Mouse (Mus musculus) gastrocnemius, postnatal 36 days (tissue): ENCODE data around the gene Inpp5a. TPM values are rescaled to one million over a fixed set of nuclear protein-coding genes. Genes with fewer than 3 reads are reported as not detected.
A peak's percentile ranks its signal among the peaks of the same experiment; 100 is the strongest.

ENCODE experiments used
- DNase-seq, 2 experiments: peaks; one replicate each; pipeline ENCODE4 v3.0.0; 2022
- intact Hi-C: fragments of 180-260 bp; cut with DNase I; formaldehyde crosslinking; loops from one replicate; pipeline ENCODE4 v1.15.1; 2025
- total RNA-seq, 2 experiments: library from RNA; stranded (reverse); gene quantifications; 2 replicates each; pipeline ENCODE4 v1.2.3; 2021

Inpp5a gene
- total RNA-seq, 2 experiments from 2014 or later, result 61.3 to 72.5 TPM

DNA sequence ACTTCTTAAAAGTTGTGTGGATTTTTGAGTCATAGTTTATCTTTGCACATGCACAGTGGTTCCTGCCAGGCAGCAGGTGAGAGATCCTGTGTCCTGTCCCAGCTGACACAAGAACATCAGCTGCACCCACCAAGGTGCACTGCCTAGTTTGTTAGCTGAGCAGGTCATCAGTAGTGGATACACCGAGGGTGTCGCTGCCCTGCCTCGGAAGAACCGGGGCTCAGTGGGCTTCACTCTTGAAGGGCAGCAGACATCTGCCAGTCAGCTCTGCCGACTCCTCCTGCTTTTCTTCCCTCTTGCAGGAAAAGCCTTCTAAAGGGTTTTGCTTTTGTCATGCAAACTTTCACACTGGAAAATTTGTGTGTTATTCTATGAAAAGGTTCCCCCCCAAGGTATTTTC is 48.6 kb downstream of the Inpp5a start:
- intact Hi-C loops, result loop anchor here (5.0 kb wide), 2 partner anchors 40 kb away; no protein-coding TSS in a partner anchor

DNA sequence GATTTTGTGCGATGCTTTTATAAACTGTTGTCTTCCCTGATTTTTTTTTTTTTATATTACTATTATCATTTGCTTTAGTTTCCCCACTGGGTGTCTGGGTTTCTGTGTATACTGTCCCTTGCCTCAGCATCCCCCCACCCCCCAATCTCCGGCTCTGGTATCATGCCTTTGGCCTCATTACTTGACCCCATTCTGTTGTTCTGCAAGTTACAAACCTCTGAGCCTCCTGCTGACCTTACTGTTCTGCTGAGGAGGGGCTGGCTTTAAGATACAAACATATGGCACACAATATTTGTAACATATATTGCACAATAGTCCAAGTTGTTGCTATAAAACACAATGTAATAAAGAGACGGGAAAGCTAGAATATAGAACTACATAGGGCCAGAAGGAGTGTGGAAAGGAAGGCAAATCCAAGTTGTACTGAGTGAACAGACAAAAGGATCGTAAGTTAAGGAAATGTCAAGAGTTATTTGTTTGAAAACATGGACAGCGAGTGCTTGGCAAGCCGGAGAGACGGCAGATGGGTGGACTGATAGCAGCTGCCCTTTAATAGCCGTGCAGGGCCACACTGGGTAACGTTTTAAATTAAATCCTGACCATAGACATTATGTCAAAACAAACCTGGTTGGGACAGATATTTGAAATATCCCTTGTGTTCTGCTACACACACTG is 49.2 kb downstream of the Inpp5a start:
- intact Hi-C loops, result loop anchor here (5.0 kb wide), 2 partner anchors 39 to 41 kb away; no protein-coding TSS in a partner anchor
- DNase-seq, result no peak

More for the DNA sequence above, 48.6 kb downstream of the Inpp5a start:
- DNase-seq, result no peak

DNA sequence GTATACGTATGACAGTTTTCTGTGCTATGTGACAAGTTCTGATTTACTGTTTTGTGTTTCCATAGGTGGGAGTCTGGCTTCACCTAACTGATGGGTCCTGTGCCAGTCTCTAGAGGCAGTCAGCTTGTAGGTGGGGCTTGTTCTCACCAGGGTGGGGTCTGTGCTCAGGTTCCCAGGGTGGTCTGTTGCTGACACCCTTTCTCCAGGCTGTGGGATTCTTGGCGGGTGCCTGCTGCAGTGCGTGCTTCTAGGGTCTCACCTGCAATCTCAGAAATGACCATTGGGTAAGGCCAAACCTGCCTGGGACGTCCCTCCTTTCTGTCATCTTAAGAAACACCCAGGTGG is 49.7 kb downstream of the Inpp5a start:
- intact Hi-C loops, result loop anchor here (5.0 kb wide), 2 partner anchors 39 to 41 kb away; no protein-coding TSS in a partner anchor

DNA sequence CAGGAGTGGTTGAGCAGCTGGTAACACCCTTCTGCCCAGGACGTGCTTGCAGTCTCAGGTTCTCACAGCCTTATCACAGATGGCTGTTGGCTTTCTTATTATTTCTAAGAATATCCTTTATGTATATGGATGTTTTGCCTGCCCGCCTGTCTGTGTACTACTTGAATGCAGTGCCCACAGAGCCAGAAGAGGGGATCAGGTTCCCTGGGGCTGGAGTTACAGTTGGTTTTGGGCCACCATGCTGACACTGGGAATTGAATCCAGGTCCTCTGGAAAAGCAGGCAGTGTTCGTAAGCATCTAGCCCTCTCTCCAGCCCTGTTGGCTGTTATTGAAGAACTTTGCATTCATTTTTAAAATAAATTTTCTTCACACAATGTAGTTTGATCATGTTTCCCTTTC is 50.1 kb downstream of the Inpp5a start:
- intact Hi-C loops, result loop anchor here (5.0 kb wide), 2 partner anchors 38 to 42 kb away; no protein-coding TSS in a partner anchor
- DNase-seq, result no peak

More for the DNA sequence above, 49.7 kb downstream of the Inpp5a start:
- DNase-seq, result no peak

DNA sequence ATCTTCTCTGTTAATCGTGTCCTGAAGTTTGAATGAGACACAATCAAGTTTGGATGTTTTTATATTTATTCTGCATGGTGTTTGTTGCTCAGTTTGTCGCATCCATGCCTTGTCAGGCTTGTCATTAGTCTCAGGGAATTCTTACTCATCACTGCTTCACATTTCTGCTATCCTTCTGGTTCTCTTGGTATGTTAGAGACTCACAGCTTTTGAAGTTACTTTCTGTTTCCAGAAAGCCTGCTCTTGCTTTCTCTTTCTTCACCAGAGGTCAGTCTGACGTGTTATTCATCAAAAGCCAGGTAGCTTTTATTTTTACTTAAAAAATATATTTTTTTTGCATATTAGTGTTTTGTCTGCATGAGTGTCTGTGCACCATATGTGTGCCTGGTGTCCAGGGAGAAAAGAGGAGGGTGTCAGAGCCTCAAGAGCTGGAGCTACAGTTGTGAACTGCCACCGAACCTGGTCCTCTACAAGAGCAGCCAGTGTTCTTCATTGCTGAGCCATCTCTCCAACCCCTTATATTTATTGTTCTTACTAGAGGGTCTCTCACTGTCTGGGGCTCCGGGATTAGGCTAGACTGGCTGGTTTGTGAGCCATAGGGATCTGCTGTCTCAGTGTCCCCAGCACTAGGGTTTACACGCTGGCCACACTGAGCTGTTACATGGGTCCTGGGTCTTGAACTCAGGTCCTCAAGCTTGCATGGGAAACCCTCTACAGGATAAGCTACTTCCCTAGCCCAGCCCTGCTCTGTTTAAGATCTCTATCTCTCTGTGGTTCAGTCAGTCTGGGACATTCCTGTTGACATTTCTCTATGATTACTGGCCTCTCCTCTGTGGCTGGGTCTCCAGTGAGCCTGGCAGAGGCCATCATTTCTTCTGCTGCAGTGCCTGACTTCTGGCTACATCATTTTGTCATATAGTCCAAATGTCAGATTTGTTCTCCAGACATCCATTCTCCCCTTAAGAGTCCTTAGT is 51.3 kb downstream of the Inpp5a start:
- intact Hi-C loops, result loop anchor here (5.0 kb wide), 2 partner anchors 37 to 43 kb away; no protein-coding TSS in a partner anchor
- DNase-seq, result no peak

DNA sequence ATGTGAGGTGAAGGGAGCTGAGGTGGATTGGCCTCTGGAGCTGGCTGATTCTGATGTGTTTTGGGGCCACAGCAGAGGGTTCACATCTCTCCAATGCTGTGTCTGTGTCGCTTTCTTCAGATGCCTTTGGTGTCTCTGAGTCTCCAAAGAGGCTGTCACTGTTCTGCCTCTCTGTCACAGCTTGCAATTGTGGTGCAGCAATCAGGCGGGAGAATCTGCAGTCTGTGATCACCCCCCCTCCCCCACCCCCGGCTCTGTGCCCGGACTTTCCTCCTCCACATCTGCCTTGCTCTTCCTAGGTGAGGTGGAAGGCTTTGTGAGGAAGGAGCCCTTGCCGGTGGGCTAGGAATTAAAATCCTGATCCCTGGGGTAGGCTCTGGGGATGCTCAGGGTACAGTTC is 52.1 kb downstream of the Inpp5a start:
- intact Hi-C loops, result no loop called here
- DNase-seq, result no peak

DNA sequence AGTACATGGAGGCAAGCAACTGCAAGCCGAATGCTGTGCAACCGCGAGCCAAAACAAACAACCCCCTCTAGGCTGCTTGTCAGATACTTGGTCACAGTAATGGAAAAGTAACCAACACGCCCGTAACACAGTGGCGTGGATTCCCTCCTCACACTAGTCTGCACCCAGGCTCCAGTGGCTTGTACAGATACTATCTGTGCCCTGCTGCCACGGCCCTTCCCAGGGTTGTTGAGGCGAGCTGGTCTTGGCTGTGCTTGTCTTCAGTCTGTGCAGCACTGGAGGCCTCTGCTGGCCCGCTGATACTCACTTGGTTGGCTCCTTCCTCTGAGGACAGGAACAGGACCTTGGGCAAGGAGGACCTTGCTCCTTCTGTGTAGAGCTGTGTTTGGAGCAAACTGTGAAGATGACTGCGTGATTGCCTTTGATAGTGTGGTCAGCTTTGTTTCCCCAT is 52.9 kb downstream of the Inpp5a start:
- intact Hi-C loops, result no loop called here
- no peak for DNase-seq

DNA sequence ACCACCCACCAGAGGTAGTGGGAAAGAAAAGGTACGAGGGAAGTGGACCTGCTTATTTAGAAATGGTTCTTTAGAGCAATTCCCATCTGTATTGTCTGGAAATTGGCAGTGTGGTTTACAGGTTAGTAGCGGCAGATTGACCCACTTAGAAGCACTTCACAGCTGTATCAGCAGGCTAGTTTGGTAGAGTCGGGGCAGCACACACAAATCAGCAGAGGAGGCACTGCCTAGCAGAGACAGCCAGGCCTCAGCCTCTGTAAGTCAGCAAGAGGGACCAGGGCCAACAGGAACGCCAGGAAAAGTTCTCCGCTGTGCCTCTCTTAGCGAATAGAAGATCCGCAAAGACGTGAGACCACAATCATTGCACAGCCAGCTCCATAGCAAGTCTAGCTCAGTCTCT is 56.7 kb downstream of the Inpp5a start:
- DNase-seq, result no peak
- intact Hi-C loops, result no loop called here

DNA sequence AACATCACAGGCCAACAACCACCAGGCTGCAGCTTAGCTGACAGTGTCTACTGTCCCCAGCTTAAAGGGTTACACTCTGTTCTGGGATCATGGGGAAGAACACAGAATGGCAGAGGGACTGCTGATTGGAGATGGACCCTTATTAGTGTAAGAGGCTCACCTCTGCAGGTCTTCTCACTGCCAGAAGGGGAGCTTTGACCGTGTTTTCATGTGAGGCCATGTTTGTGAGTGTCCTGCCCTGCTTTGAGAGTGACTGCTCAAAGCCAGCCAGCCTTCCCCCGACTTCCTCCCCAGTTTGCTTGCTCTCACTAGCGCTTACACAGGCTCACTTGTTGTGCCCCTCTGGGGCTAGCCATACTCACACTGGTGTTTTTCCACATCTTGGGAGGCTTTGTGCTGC is 58.5 kb downstream of the Inpp5a start:
- DNase-seq, result no peak
- intact Hi-C loops, result no loop called here

DNA sequence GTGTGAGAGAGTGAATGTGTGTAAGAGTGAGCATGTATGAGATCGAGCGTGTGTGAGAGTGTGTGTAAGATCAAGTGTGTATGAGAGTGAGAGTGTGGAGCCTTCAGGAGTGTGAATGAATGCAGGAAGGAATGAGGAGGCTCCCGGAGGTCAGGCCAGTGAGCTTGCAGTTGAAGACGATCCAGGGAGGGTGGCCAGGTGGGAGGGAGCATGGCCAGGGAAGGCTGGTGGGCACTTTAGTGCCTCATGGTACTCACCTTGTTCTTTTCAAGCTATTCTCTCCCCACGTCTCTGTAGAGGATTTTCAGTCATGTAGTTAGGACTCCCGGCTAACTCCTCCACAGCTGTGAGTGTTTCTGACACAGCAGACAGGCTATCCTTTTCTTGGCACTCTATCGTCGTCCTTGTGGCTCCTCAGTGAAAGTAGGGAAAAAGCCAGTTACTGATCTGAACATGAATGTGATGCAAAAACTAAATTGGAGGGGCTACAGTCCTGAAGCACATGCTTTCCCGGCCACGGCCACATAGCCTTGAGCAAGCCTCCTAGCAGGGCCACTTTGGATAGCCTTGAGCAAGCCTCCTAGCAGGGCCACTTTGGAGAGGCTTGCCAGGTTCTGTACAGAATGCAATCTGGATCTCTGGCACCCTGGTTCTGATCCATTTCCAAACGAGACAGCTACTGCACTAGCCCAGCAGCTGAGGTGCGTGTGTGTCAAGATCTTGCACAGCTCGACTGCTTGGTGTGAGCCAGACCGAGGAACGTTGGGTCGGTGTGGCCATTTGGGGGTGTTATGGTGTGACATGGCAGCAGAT is 61.5 kb downstream of the Inpp5a start:
- intact Hi-C loops, result no loop called here
- peak in 1 of 2 experiments; percentile 21 for DNase-seq

DNA sequence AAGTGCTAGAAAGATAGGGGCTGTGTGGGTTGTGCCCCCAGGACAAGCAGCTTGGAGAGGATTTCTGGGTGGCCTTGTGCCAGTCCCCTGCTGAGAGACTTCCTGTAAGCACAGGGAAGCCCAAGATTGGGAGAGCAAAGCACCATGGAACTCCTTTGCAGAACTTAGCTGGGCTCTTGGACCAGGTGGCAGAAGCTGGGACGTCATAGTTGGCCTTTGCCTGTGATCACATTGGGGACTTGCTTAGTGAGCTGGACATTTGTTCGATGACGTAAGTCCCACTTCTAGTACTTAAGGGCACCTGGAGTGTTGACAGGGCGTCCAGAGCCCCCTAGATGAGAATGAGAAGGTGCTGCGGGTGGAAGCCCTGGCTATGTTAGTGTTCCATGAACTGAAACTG is 62.8 kb downstream of the Inpp5a start:
- intact Hi-C loops, result no loop called here
- no peak for DNase-seq

DNA sequence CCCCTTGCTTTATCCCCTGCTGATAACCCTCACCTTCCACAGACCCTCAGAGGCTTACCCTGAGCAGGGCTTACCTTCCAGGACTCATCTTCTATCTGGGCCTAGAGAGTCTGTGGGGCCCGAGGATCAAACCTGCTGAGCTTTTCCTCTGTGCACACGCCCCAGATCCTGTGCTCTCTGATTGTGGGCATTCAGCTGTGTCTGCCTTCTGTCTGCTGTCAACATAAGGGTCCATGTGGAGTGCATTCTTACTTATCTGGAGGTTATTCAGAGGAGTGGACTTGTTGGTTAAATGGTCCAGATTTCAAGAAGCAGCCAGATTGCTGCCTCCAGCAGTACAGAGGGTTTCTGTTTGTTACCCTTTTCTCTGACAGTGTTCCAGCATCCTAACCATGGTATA is 63.3 kb downstream of the Inpp5a start:
- intact Hi-C loops, result no loop called here
- DNase-seq, result peak in 1 of 2 experiments; percentile 8

DNA sequence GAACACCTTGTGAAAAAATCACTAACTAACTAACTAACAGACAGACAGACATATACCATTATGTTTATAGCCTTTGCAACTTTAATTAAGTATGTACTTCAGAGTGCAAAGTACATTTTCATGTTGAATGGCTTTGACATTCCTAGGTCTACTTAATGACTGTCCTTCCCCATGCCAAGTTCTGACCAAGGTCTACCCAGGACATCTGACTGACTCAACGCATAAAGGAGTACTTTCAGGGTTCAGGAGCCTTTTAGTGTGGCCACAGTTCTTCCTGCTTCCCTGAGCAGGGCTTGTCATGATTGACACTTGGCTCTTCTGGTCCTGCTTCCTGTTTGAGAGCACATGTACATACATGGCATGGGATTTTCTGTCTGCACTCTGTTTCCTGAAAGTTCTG is 64.3 kb downstream of the Inpp5a start:
- intact Hi-C loops, result no loop called here
- peak in 1 of 2 experiments; percentile 0 for DNase-seq

DNA sequence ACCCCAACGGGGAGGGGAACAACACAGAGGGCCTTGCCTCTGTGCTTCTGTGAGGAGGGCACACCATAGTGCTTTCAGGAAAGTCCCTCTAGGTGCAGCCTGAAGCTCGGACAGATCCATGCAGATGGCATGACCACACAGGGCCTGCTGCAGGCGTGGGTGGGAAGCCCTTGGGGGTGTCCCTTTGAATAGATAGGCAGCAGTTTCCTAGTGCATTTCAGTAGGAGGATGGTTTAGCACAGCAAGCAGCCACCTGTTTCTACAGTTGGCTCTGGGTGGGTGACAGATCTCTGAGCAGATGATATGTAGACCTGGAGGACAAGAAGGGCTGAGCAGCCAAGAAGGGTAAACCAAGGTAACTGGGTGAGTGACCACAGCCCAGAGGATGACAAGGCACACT is 65.4 kb downstream of the Inpp5a start:
- no peak for DNase-seq

DNA sequence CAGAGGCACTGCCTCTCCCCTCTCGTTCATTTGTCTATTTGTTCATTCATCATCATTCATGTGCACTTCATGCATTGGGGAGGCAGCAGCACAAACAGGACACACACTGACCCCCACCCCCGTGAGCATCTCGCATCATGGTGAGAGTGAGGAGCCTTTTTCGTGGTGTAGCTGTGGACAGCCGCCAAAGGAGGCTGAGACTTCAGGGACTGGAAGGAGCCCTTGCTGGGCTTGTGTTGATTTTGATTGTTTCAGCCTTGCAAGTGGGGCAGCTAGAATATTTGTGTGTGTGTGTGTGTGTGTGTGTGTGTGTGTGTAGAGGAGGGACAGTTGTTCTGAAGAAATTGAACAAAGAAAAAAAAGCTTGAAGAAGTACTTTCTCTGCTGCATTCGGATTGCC is 67.8 kb downstream of the Inpp5a start:
- no peak for DNase-seq
- intact Hi-C loops, result no loop called here

More for the DNA sequence above, 65.4 kb downstream of the Inpp5a start:
- intact Hi-C loops, result no loop called here

DNA sequence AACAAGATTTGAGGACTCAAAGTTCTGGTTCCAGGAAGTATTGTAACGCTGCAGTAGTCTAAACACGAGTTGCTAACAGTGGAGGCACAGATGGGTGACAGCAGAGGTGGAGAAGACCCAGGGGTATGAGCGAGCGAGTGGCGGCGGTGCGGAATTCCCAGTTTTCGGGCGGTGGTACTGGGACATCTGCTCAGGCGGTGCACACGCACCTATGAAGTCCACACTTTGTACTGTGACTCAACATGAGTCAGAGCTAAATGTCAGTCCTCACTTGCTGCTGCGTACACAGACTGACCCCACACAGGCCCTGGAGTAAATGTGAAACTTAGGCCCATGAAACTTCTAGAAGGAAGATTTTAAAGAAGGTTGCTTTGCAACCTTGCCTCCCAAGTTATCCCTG is 72.4 kb downstream of the Inpp5a start:
- intact Hi-C loops, result loop anchor here (10.0 kb wide), 1 partner anchor 47 kb away; no protein-coding TSS in a partner anchor
- no peak for DNase-seq

DNA sequence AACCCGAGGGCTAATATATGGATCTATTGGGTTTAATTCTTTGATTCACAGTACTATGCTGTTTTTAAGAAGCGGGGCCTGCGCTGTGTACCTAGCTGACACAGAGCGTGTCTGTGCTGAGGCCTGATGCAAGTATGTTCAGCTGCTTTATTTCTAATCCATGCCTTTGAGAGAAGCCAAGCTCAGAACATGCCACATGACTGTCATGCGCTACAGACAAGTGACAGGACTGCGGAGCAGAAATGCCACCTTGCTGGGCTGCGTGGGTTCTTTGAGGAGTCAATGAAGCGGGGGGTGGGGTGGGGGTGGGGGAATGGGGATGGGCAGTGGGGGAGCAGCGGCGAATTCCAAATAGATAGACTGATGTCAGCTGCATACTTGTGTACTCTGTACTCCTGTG is 73.2 kb downstream of the Inpp5a start:
- intact Hi-C loops, result loop anchor here (10.0 kb wide), 1 partner anchor 47 kb away; no protein-coding TSS in a partner anchor
- DNase-seq, result no peak

DNA sequence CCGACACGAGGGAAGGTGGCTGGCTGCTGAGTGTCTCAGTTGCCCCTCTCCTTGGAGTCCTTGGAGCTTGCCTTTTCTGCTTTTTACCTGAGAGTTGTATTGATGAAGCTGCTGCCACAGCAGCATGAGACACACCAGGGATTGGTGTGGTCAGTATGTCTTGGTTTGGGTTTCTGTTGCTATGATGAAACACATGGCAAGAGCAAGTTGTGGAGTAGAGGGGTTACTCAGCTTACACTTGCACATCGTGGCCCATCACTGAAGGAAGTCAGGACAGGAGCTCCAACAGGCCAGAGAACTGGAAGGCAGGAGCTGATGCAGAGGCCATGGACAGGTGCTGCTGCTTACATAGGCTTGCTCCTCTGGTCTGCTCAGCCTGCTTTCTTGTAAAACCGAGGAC is 76.6 kb downstream of the Inpp5a start:
- intact Hi-C loops, result loop anchor here (10.0 kb wide), 1 partner anchor 51 kb away; no protein-coding TSS in a partner anchor
- no peak for DNase-seq

DNA sequence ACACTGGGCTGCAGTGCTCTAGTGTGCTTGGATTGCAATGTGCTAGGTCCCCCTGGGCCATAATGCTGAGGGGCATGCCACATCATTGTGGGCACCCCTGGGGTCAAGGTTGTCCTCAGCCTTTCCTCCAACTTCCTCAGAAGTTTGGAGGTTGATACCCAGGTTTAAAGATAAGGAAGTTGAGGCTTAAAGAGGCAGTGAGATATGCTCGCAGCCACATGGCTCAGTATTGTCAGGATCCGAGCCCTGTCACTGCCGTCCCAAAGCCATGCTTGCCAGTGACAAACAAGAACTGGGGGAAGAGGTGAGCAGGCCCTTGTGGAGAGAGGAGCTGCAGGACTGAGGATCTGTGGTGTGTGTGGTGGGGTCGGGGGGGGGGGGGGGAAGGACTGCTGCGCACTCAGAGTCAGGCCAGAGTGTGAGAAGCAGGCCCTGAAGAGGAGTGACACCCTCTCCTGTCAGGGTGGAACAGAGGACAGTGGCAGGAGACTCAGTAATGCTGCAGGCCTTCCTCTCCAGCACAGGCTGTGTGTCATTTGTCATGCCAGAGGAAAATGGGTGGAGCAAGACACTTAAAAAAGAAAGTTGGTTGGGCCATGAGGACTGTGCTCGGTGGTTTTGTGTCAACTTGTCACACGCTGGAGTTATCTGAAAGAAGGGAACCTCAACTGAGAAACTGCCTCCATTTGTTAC is 77.7 kb downstream of the Inpp5a start:
- DNase-seq, result no peak
- intact Hi-C loops, result loop anchor here (10.0 kb wide), 1 partner anchor 52 kb away; no protein-coding TSS in a partner anchor
